Mouse (Mus musculus) kidney, postnatal 14 days (tissue): Measurements from ENCODE around the gene Tnfsf9.

ENCODE experiments used
- DNase-seq: peaks from one replicate; pipeline ENCODE4 v3.0.0; 2022; ENCODE audit warnings: mixed read lengths

Gene Tnfsf9

DNA sequence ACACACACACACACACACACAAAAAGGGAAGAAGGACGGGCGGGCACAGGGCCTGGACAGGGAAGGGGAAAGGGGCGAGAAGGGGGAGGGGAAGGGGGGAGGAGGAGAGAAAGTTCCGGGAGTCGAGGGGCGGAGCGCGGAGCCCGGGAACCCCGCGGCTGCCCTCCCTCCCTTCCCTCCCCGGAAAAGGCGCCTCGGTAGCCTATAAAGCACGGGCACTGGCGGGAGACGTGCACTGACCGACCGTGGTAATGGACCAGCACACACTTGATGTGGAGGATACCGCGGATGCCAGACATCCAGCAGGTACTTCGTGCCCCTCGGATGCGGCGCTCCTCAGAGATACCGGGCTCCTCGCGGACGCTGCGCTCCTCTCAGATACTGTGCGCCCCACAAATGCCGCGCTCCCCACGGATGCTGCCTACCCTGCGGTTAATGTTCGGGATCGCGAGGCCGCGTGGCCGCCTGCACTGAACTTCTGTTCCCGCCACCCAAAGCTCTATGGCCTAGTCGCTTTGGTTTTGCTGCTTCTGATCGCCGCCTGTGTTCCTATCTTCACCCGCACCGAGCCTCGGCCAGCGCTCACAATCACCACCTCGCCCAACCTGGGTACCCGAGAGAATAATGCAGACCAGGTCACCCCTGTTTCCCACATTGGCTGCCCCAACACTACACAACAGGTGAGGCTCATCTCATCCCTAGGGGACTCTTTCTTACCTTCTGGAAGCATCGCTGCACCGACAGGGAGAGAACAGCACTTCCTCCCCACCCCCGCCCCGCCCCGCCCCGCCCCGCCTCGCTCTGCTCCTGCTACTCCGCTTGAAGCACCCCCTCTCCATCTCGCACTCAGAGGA, at the start of gene Tnfsf9:
TSS of gene Tnfsf9 (plus strand) at position 145 of the 854 bp plus-strand sequence.
- peak; percentile 47 for DNase-seq

DNA sequence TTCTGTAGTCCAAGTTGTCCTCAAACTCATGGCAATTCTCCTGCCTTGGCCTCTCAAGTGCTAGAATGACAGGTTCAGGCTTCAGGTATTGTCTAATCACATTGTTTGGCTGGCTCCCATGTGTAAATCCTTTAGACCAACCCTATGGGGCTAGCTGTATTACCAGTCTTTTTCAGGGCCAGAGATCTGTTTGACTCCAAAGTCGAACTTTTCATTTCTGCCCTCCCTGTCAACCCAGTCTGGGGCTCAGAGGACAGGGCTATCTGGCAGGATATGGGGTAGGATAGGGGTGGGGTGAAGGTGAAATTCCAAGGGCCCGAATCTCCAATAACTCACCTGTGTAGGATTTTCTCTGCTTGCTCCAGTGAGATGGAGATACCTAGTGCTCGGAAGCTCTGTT, 48.9 kb upstream of the Tnfsf9 start:
- no peak for DNase-seq

DNA sequence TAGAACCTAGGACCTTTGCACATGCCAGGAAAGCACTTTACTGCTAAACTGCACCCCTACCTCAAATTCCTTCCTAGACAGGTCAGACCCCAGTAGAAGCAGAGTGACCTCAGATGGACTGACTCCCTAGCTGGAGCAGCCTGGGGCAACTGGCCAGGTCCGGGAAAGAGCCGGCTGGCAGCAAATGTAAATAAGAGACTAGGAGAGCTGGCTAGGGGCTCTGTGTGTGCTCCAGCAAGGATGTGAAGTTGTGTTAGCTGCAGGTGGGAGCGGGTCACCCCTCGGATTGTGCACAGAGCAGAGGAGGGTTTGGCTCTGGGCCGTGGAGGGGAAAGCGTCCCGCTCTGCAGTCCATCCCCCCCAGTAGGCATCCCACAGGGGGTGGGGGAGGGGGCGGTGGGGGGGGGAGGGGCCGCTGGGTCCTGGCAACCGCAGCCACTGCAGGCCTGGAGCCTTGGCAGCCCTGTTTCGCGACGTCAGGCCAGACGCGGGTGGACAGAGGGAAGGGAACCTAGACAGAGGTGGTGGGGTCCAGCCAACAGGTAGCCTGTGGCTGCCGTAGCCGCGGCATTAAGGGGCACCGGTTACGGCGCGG, 46.1 kb upstream of the Tnfsf9 start, which contains the start of gene Crb3:
TSS of gene Crb3 (plus strand) at position 215 of the 595 bp plus-strand sequence.
- DNase-seq, result peak; percentile 52

DNA sequence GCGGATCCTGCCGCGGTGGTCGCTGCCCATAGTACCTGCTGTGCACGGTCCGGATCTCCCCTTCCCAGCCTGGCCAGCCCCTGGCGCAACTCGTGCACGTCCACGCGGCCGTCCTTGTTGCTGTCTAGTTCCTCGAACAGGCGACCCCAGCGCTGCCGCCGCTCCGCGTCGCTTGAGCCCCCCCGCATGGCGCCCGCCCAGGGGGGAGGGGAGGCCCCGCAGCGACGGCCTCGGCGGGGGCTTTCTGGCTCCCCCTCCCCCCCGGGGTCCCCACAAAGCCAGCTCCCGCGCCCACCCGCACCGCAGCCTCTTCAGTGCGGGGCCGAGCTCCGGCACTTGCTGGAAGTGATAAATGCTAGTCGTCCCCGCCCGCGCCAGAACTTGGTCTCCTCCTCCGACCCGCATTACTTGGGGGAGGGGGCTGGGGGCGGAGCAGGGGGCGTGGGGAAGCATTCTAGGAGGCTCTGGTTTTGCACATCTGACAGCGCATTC, 45.6 kb upstream of the Tnfsf9 start, which contains the start of gene Slc25a23:
TSS of gene Slc25a23 (minus strand) at position 378 of the 492 bp plus-strand sequence.
- peak; percentile 84 for DNase-seq

DNA sequence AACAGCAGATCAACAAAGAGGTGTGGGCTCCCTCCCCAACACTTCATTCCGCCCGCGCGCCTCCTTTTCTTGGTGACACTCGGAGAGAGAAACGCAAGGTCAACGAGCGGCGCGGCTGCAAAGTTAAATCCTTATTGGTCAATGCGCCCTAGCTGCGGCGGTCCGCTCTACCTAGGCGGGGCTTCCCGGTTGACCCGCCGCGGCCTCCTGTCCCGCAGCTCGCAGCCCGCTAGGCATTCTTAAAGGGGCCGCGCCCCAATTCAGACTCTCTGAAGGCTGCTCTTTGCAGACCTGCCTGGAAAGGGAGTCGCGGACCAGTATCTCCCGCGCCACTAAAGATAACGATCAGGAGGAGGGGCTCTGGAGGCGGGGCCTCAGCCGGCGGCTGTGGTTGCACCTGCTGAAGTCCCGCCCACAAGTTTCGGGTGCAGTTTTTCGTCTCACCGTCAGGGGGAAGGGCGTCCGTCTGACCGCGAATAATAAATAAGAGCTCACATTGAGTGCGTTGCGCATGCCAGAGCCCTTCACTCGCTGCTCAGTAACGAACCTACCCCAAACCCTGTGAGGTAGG, 44.8 kb upstream of the Tnfsf9 start:
- DNase-seq, result peak; percentile 96

DNA sequence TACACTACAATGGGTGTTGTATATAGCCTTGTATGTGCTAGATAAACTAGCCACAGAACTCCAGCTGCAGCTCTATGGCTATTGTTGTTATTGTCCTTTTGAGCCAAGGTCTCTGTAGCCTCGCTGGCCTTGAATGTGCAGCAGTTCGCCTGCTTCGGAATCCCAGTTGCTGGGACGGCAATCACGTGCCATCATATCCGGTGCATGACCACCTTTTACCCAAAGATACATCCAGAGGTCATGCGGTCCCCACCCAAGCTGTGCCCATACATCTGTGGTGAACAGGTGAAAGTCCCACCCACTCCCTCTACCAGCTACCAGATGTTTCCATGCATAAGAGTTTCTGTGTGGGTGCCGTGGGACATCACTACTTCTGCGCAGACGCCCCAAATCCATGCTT, 44.1 kb upstream of the Tnfsf9 start:
- peak; percentile 21 for DNase-seq

DNA sequence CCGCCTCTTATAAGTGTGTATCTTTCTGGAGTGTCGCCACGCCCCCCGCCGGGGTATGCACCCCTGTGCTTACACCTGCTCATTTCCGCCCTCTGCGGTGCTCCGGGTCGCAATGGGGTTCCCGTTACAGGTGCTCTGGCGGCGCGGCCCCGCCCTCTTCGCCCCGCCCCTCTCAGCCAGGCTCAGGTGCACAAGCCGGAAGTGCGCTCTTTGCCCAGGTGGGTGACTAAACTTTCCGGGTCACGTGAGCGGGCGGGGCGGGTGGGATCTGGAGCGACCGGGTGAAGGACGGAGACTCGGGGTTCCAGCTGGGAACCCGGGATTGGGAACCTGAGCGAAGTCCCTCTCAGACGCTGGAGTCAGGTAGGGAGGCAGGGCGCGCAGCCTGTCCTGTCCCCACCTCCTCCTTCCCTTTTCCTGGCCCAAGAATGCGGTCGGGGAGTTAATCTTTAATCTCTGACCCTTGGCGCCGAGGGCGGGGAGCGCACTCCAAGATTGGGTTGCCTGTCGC, 43.1 kb upstream of the Tnfsf9 start:
- DNase-seq, result peak; percentile 90

DNA sequence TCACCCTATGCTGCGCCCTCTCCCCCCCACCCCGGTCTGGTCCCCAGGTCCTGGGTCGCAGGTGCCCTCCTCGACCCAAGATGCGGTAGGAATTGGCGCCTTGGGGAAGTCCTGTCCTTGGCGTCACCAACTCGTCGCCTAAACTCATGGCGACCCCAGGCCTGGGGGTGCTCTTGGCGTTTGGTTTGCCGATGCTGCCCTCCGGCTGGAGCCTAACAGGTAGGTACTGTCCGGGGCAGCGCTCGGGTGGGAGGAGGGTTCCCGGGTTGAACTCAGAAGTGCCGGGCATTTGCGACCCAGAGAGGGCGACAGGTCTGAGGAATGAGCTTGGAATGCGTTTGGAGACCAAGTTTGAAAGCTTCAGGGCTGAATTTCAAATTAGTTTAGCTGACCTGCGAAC, 42.6 kb upstream of the Tnfsf9 start:
- no peak for DNase-seq

DNA sequence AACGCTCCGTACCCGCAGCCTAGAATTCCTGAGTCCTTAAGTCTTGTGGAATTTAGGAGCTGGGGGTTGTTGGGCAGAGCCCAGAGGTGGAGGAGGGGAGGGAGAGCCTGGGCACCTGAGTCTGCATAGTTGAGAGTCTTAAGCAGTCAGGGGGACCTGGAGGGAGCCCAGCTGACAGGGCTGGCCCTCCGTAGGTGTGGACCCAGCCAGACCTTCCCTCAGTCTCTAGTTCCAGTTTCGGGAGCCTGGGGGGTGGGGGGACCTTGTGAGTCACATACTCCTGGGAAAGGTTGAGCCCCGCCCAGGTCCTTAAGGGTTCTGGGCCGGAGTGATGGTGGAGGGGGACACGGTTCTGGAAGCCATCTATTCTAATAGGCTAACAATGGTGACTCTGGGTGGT, 42.1 kb upstream of the Tnfsf9 start:
- DNase-seq, result peak; percentile 44

DNA sequence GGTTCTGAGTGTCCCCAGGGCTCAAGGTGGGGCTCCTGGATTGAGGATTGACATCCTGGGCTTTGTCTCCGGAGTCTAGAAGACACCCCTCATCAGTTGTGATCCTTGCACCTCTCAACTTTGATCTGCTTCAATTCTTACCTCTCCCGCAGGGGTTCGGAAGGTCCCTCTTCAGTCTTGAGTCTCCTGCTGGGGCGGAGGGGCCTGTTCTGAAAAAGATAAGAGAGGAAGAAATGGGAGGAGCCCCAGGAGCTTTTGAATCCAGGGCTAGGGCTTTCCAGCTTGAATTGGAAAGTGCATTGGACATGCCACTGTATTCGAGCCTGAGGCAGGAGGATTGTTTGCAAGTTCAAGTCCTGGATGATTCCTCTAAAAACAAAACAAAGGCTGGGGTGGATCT, 38.2 kb upstream of the Tnfsf9 start:
- DNase-seq, result no peak

DNA sequence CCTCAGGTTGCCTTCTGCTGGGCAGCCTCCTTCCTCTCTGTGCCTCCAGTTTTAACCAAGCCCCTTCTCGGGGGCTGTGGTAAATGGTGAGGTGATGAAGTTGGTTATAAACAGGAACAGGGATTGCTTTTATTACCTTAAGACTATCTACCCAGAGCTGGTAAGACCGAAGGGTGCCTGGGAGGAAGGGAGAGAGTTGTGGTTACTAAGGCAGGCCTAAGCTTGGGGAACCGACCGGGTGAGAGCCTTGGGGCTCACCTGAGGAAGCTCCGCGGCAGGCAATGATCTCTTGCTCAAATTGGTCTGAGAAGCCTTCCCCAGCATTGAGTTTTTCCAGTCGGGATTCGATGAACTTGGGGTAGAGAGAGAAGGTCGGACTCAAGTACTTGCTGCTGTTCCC, 34.9 kb upstream of the Tnfsf9 start:
- DNase-seq, result no peak

DNA sequence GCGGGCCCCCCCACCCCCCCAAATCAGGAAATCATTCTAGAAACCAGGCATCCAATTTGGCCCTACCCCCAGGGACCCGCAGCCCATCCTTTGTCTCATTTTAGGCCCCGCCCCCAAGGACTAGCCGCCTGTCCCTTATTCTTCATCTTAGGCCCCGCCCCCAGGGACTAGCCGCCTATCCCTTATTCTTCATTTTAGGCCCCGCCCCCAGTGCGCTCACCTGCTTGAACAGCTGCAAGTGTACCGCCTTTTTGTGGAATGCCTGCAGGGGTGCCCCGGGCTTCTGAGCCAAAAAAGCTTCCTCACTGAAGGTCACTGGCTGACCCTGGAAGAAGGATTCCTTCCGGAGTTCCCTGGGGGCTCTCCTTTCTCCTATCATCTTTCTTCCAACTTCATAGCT, 34.4 kb upstream of the Tnfsf9 start:
- DNase-seq, result peak; percentile 53

DNA sequence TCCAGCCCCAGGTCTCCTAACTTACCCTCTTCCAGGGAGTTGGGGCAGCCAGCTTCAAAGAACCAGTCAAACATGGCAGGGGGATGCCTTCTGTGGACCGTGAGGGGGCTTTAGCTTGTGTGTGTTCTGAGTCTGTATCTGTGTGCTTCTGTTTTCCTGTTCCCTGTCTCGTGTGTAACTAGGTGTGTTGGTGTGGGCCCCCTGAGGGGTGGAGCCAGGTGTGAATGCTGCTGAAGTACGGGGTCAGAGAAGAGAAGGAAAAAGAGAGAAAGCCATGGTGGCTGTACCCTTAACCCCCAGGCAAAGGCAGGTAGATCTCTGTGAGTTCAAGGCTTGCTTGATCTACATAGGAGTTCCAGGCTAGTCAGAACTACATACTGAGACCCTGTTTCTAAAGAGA, 28.2 kb upstream of the Tnfsf9 start:
- no peak for DNase-seq

DNA sequence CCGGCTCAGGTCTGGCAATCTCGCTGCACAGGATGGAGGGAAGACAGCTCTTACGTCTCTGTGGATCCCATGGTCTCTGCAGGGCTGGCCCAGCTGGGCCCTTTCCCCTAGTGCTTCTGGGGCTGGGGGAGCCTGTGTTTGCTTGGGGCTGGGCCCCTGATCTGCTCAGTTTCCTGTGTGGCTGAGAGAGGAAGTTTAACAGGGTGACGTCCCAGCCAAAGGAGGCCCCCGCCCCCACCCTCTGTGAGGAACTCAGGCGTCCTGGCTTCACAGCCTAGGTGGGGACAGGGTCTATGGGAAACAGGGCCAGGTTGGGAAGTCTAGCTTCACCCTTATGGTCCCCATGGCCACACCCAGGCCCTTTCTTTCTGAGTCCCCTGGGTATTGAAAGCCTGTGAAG, 26.8 kb upstream of the Tnfsf9 start, which contains the start of gene Dennd1c:
TSS of gene Dennd1c (minus strand) at position 179 of the 400 bp plus-strand sequence.
- DNase-seq, result no peak

DNA sequence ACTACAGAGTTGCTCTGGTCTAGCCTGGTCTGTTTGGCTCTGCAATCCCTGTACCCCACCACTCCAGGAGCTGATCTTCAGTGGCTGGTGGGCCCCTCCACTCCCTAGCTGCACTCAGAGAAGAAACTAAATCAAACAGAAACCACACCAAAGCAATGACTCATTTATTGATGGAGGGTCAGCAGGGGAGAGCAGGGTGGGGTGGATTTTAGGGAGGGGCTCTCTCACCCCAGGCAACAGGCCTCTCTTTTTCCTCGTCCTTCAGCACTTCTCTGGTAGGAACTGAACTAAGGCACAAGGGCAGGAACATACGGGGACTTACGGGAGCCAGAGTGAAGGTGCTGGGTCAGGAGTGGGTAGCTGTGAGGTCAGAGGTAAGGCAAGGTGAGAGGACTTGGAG, 25.2 kb upstream of the Tnfsf9 start:
- DNase-seq, result no peak

DNA sequence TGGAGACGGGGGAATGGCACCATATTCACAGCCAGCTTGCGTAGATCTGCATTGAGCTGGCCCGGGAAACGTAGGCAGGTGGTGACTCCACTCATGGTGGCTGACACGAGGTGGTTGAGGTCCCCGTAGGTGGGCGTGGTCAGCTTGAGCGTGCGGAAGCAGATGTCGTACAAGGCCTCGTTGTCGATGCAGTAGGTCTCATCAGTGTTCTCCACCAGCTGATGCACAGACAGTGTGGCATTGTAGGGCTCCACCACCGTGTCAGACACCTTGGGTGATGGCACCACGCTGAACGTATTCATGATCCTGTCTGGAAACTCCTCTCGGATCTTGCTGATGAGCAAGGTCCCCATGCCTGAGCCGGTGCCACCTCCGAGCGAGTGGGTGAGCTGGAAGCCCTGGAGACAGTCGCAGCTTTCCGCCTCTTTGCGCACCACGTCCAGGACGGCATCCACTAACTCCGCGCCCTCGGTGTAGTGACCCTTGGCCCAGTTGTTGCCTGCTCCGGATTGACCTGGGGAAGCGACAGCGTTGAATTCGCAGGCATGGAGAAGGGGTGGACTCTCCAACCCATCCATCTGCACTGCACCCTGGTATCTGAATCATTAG, 23.8 kb upstream of the Tnfsf9 start:
- DNase-seq, result no peak

DNA sequence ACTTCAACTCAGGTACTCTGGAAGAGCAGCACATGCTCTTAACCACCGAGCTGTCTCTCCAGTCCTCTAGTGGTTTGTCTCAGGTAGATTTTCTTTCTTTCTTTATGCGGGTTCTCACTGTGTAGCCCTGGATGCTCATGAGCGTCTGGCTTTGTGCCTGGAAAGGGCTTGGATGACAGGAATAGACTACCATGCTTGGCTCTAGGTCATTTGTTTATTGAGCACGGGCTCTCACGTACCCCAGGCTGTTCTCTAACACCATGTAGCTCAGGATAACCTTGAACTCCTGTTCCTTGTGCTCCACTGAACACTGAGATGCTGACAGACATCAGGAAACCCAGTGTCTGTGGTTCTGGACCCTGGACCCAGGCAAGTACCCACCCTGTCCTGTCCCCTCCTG, 22.6 kb upstream of the Tnfsf9 start:
- DNase-seq, result no peak

DNA sequence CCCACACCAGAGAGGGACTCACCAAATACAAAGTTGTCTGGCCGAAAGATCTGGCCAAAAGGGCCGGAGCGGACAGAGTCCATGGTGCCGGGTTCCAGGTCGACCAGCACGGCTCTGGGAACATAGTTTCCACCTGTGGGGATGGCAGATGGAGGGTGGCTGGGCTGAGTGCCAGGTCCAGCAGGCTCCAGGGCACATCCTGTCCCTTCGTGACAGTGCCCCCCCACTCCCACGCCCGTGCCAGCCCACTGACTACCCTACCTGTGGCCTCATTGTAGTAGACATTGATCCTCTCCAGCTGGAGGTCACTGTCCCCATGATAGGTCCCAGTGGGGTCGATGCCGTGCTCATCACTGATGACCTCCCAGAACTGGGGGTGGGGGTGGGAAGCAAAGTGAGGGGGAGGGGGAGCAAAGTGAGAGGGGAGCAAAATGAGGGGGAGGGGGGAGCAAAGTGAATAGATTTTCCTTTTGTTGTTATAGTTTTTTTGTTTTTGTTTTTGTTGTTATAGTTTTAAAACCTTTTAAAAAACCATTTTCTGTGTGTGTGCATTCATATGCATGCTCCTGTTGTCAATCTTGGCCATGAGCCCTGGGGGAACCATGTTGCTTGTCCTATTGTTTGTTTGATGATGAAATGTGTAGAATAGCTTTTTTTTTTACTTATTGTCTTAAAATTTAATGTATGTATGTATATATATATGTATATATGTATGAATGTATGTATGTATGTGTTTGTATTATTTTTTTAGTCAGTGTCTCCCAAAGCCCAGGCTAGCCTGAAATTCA, 19.0 kb upstream of the Tnfsf9 start:
- no peak for DNase-seq

DNA sequence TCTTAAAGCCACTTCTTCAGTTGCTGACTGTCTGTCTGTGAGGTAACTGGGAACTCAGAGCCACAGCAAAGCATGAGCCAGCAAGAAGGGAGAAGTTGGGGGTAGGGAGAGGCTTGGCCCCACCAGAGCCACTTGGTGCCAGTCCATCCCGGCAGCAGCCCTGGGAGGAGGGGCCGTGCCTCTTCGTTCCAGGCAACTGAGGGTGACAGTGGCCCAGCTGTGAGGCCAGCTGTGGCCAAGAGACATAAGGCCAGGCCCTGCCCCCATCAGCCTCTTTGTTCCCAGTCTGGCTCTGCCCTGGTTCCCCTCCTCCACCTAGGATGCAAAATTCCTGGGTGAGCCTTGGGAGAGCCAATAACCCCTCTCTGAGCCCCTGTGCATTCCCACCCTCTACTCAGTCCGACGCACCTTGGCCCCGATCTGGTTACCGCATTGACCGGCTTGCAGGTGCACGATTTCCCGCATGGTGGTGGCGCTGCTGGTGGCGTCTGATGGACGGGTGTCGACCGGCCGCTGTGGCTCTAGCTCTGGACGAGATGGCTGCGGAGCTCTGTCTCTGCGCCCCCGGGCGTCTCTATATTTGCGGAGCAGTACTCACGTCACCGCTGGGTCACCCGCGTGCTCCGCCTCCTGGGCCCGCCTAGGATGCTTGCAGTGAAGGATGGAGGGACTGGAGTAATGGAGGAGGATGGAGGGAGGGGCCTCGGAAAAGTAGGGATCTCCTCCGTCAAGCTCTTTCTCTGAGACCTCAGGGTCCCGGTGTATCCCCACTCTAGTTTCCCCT, 17.9 kb upstream of the Tnfsf9 start, which contains the start of gene Tubb4a:
TSS of gene Tubb4a (minus strand) at position 734 of the 784 bp plus-strand sequence.
- peak; percentile 41 for DNase-seq

DNA sequence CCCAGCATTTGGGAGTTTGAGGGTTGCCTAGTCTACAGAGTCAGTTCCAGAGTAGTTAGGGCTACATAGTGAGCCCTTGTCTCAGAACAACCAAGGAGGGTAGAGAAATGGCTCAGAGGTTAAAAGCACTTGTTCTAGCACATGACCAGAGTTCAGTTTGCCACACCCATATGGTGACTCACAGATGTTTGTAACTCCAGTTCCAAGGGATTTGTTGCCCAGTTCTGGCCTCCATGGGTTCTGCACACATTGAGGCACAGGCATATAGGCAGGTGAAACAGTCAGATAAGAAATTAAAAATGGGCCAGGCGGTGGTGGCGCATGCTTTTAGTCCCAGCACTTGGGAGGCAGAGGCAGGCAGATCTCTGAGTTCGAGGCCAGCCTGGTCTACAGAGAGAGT, 10.9 kb upstream of the Tnfsf9 start:
- no peak for DNase-seq
